Mouse (Mus musculus) left cerebral cortex, adult 18-20 months (tissue): ENCODE data around the gene Cmah. TPM values are rescaled to one million over a fixed set of nuclear protein-coding genes. Genes with fewer than 3 reads are reported as not detected.

Experiments
- DNase-seq, 2 experiments: peaks; one replicate each; pipeline ENCODE4 v3.0.0; 2021 to 2022; ENCODE audit warnings: low spot score in 2 of 2, mixed read lengths in 1 of 2
- total RNA-seq, 2 experiments: library from RNA; stranded (reverse); gene quantifications; 2 replicates each; pipeline ENCODE4 v1.2.3; 2021

Cmah gene
- total RNA-seq, 2 experiments from 2014 or later: 0.58 to 1.2 TPM

DNA sequence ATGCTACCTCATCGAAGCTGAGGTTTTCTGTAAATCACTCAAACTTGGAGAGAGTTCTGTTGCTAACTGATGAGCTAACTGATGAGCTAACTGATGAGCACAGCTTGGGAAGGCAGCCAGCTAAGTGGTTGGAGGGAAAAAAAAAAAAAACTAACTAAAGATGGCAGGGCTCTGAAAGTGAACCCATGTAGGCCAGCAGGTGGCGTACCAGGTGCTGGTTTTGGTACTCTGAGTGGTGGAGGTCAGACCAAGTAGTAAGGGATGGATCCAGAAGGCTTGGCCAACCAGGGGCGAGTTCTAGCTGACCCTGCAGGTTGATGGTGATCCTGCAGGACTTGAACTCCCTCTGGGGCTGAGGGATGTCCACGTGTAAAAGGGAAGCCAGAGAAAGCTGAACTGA is 89.2 kb downstream of the Cmah start:
- DNase-seq: peak; percentile 8

DNA sequence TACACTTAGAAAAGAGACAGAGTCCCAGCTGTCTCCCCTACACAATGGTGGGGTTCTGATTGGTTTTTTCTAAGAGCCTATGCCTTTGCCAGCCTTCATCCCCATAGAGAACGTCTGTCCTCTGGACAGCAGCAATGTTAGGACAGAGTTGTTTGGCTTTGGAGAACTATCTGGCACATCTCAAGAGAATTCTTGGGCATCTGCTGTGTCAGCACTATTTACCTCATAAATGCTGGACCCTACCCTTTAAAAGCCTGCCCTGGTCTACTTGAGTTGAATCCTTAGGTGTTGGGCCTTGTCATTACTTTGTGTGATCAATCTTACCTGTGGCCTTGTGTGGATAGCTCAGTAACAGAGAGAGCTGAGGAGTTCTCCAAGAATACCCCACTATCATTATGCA is 90.8 kb downstream of the Cmah start:
- DNase-seq: no peak

DNA sequence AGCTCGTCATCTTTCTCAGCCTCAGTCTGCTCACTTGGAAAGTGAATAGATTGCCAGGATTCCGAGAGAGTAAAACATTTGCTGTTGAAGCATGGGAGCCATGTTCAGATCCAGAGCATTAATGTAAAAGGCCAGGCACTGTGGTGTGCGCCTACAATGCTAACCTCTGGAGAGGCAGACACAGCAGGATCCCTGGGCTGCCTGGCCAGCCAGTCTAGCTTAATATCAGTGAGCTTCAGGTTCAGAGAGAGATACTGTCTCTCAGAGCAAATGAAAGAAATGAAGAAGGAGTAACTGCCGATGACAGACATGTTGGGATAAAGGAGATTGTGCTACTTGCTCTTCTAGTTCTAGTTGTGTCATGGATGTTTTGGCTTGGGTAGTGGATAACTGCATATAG is 91.6 kb downstream of the Cmah start:
- DNase-seq: no peak

DNA sequence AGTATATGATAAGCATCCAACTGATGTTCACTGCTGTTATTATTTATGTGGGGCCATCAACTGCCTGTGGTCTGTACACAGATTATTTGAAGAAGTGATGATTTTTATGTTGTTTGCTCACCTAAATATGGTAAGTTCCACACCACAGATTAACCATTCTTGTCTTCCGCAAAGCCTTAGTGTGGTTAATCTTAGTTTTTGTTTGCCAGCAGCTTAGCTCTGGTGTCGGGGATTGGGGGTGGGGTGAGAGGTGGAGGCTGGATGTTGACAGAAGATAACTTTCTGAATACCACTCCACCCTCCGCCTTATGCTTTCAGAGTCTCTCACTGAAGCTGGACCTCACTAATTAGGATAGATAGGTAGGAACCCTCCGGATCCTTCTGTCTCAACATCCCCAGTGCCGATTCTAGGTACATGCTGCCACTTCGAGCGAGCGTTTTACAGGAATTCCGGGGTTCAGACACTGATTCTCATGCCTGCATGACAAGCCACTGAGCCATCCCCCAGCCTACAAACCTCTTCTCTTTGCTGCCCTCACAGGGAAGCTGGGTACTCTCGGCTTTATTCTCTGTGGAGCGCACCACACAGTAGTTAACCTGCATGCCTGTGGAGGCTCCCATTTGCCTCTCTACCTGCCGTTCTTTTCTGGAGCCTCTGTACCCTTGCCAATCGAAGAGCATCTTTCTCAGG is 92.5 kb downstream of the Cmah start:
- no peak for DNase-seq

DNA sequence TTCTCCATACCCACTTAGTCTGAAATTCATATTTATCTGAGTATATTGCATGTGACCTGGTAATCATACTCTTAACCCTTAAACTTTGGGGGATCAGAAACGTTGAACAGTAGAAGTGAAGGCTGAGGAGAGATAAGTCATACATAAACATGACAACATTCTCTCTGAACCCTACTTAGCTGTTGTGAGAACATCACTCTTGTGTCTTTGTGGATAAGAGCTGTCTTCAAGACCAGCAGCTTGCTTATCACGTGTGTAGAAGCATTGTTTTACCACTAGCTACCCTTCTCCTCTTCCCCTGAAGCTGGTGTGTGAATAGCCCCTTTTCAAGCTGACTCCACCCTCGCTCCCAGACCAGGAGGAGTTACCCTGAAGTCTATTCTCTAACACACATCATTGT is 94.8 kb downstream of the Cmah start:
- no peak for DNase-seq

DNA sequence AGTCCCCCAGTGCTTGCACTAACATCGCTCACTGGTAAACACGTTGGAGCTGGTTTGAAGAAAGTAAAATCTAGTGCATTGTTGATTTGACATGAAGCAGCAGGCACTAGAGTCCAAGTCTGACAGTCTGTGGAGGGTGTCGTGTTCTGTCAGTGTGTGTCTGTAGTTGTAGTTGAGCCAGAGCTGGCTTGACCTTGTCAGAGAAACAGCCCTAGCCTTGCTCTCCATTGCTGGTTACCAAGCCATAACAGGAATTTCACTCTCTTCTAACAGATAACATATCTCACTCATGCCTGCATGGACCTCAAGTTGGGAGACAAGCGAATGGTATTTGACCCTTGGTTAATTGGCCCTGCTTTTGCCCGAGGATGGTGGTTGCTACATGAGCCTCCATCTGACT is 103.0 kb downstream of the Cmah start:
- DNase-seq: no peak

DNA sequence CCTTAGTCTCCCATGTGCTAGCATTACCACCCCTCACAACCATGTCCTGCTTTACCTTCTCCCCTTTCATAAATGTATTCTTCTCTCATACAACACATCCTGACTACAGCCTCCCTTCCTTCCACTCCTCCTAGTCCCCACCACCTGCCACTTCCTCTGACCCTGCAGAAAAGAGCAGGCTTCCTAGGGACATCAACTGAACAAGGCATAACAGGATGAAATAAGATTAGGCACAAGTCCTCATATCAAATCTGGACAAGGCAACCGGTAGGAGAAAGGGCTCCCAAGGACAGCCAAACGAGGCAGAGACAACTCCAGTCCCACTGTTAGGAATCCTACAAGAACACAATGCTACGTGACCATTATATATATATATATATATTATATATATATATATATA is 104.4 kb downstream of the Cmah start:
- DNase-seq: no peak

DNA sequence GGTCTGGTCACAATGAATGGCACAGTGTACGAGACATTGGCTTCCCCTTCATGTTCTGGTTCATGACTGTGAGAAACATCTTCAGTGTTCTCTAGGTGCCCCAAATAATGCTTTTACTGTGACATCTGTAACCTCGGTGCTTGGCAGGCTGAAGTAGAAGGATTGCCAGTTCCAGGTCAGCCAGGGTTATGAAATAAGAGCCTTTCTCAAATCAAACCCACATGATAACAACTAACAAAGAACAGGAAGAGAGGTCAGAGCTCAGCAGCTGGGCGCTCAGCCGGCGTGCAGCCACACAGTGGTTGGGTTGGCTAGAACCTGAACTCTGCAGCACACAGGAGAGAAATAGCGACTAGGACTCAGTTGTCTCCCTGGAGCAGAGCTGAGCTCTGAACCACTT is 115.1 kb downstream of the Cmah start:
- DNase-seq: no peak

DNA sequence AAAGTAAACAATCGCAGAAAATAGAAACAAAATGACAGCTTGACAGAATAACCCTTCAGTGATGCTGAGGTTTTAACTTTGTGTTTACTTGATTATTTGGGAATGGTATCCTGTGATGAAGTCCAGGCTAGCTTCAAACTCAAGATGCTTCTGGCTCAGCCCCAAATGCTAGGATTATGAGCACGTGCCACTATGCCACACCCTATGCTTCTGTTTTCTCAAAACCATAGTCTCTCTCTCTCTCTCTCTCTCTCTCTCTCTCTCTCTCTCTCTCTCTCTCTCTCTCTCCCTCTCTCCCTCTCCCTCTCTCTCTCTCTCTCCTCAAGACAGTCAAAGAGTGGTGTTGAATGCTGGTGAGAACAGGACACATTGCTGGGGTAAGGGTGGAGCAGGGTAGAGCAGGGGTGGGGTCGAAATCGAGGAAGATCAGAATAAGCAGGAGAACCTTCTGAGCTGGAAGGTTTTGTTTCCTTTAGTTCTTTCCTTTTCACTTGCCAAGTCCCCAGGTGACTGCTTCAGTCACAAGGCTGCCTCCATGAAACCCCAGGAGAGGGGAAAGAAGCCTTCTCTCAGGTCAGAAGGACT is 116.7 kb downstream of the Cmah start:
- no peak for DNase-seq

DNA sequence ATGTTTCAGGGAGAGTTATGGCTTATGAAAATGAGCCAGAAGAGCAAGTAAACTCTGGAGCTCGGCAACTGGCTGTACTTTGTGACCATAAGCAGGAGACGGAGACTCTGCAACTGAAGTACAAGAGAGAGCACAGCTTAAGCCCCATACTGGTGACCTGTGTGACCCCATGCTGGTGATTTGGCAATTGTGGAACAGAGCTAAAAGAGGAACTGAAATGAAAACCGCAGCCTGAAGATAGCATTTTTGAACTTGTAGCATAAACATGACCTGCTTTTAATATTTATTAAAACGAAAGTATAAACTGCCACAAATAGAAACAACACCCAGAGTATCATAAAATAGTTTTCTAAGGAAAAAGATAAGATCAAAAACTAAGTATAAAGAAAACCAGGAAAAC is 117.5 kb downstream of the Cmah start:
- no peak for DNase-seq

DNA sequence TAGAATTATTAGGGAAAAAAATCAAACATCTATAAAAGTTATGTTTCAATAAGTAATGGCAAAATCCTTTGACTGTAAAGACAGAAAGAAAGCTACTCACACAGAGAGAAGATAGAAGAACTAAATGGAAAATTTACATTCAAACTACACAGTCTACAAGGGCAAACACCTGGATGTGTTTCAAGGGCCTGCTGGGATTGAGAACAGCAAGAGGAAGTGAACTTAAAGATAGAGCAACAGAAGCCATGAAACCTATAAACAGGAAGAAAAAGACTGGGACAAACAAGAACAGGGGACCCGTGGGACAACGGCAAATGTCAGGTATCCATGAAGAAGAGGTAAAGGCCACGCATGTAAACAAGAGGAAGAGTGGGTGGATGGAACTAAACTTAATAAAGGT is 118.0 kb downstream of the Cmah start:
- DNase-seq: no peak

DNA sequence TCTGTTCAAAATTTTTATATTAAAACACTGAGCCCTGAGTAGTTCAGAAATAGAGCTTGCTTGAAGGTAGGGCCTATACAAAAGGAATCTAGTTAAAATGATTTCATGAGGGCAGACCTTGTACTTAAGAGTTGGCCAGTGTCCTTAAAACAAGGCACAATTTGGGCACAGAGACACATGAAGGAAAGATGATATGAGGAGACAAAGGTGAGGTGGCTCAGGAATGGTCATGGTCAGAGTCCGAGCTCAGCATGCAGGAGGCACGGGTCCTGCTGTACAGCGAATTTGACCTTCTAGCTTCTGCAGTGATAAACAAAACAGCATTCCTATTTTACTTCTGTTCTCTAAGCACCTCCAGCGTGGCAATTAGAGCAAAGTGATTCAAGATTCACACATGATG is 118.9 kb downstream of the Cmah start:
- DNase-seq: no peak

DNA sequence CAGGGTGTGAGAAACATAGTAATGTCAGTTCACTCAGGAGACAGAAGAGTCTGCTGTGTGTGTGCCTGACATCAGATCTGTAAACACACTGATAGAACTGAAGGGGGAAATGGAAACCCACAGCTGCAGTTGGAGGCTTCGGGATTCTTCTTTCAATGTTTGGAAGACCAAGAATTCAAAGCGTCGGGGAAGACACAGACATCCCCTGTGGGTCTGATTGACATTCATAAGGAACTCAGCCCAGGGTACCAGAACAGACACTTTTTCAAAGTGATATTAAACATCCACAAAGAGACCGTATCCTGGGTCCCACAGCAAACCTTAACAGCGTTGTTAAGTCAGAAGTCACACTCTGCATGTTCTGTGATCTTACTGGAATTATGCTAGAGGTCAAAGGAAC is 119.8 kb downstream of the Cmah start:
- no peak for DNase-seq

DNA sequence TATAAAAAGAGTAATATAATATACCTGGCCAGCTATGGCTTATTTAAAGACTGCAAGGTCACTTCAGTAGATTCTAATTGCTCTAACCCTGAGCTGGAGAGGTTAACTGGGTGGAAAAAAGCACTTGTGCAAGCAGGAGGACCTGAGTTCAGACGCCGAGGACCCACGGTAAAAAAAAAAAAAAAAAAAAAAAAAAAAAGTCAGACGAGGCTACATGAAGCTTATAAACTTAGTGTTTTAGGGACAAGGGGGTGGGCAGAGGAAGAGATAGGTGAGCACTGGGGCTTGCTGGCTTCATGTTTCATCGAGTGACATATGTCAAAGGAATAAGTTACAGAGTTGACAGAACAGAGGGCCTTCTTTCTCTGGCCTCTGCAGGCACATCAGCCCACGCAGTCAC is 121.4 kb downstream of the Cmah start:
- no peak for DNase-seq

DNA sequence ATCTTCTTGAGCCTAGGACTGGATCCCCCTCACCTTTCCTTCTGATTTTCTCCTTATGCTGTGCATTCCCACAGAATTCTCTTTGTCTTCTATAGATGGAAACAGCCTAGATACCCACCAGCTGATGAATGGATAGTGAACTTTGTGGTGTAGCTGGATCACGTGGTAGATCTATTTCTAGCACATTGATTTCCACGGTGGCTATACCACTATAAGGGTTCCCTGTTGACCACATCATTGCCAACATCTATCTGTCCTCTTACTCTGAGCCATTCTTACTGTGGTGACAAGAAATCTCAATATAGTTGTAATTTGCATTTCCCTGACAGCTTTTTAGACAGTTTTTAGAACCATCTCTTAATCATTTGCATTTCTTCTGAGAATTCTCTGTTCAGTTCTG is 124.3 kb downstream of the Cmah start:
- DNase-seq: no peak

DNA sequence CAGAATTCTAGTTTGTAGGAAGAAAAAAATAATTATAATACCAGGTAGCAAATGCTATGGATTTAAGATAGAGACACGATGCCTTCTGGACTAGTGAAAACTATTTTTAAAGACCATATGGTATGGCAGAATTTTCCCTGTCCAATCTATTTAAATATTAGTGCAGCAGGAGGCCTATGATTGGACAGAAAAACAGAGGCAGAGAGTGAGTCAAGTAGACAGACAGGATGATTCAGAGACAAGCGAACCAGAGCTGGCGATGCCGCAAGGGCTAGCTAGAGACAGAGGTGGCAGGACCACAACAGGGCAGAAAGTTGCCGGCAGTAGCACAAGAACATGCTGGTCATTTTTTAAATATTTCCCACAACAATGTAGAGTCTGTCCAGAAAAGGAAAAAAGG is 126.5 kb downstream of the Cmah start:
- peak in 1 of 2 experiments; percentile 15 for DNase-seq

DNA sequence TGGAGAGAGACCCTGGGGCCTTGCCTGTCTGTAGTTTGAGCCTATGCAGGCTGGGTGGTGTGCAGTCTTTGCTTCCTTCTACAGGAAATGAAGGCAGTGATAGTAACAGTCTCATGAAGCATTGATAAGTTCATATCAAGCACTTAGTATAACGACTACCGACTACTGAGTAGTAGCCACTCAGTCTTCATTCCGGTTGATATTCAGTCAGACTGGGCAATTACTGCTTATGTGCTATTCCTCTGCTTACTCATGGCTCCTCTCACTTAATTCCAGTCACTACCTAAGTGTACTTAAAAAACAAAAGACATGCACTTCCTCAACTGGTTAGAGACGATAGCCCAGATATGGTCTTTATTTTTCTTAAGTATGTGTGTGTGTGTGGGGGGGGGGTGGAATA is 129.2 kb downstream of the Cmah start:
- DNase-seq: no peak

DNA sequence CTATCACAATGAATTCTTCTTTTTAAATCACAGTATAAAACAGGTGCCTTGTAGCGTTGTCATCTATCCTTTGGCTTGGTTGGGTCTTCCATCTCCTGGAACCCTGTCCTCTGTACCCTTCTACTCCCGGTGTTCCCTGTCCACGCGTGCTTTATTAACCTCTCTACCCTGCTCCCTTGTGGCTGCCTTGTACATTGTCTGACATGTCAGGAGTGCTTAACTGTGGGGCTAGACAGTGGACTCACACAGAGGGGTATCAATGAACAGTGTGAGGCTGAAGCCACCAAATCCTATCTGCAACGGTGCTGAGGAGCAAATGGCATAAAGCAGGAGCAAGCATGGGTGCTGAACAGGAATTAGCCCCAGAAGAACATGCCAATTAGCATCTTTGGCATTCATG is 133.3 kb downstream of the Cmah start:
- DNase-seq: no peak

DNA sequence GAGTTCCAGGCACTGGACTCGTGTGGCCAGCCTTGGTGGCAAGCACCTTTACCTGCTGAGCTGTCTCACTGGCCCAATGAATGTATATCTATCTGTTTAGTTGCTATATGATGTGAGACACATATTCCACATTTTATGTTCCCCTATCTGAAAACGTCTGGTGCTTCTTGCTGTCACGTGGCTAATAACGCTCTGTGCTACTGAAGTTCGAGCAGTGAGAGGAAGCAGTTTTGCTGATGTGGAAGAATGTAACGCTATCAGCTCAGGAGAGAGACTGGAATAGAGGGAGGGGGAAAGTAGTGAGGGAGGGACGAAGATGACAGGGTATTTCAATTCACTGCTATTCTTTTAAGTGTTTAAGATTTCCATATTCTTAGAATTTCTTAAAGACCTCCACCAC is 136.6 kb downstream of the Cmah start:
- no peak for DNase-seq

DNA sequence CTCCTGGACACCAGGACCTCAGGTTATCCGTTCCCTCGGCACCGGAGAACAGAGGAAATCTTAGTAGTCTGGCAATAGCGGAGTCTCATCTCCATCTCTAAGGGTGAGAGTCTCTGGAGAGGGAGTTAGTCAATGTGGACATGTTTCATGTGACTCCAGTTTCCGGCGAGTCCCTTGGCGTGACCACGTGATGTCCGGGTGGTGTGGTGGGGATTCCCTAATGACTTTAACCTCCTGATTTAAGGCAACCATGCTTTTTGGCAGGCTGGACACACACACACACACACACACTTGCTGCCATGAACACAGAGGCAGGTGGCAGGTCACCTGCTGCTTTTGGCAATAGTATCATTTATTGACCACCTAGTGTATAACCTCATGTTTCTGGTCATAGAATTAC is 138.8 kb downstream of the Cmah start:
- no peak for DNase-seq

DNA sequence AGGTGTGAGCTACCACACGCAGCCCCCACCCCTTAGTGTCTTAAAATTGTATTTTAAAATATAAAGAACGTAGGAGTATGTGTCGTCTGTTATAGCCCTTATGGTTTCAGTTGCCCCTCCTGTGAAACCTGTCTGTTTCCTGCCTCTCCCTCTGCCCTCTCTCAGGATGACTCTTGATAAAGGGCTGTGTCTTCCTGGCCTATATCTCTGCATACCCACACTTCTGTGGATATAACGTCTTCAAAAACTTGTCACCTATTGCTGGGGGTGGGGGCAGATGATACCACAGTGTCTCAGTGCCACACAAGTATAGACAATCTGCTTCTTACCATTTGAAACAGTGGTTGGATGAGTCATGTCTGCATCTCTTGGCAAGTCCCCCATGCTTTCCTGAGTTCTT is 140.6 kb downstream of the Cmah start:
- no peak for DNase-seq

DNA sequence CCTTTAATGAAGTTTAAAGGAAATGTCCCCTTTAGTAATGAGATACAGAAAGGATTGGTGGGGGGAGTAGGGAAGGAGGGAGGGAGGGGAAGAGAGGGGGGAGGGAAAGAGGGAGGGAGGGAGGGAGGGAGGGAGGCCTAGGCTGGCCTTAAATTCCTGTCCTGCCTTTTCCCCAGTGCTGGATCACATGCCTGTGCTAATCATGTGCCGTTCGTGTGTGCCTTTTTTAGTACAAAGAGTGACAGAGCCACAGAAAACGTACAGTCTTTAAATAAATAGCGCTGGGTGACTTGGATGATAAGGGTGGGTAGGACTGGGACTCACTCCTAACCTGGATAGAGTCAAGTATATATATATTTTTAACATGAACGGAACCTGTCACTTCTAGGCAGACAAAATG is 150.4 kb downstream of the Cmah start:
- no peak for DNase-seq

DNA sequence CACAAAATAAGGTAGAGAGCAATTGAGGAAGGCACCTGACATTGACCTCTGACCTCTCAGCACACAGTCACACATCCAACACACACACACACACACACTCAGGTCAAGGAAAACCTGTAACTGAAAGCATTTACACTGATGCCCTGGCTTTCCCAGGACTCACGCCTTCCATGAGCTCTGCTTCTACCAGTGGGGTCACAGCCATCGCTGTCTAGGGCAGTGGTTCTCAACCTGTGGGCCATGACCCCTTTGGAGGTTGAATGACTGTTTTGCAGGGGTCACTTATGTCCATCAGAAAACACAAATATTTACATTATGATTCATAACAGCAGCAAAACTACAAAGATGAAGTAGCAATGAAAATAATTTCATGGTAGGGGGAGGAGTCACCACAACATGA is 152.3 kb downstream of the Cmah start:
- DNase-seq: no peak

DNA sequence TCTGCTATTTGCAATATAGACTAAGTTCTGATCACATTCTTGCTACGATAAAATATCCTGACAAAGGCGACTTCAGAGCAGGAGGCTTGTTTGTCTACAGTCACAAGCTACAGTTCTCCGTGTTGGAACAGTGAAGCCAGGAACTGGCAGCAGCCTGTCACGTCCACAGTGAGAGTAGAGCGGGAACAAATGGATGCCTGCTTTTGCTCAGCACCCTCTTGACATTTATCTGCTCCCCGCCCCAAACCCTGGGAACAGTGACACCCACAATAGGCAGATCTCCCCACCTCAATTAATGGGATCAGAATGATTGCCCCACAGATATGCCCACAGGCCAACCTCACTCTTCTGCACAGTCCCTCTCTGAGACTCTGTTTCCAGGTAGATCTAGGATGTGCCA is 153.6 kb downstream of the Cmah start:
- DNase-seq: no peak
